ENCODE assay signal across 11 mouse cellular contexts in genomic region chr11:45959598-45959997, GRCm38 (mm10). TPM values are rescaled to one million over a fixed set of nuclear protein-coding genes. Genes with fewer than 3 reads are reported as not detected.
A peak's percentile ranks its signal among the peaks of the same experiment; 100 is the strongest.
DNase-seq lines count a peak whose midpoint lies in the region; ATAC-seq and TF ChIP-seq lines count a peak whose summit lies in the region.
"Had no signal": no experiment of that assay in that cellular context is flagged by ENCODE, and none has a peak within 500 bp of the region (broad histone marks: within the 10 kb centered on the region; RNA-seq: fewer than 3 reads in every experiment).

No protein-coding gene starts in this region.

- ATAC-seq in granulocyte monocyte progenitor cell, adult 5-6 weeks (replicated peaks; ENCODE audit: poor library complexity, severe bottlenecking): peak; percentile 35
- no peak for ATAC-seq in monocyte, adult 5-6 weeks (replicated peaks; ENCODE audit: insufficient number of reproducible peaks, low FRiP score, low TSS enrichment, poor library complexity, severe bottlenecking)
- ATAC-seq: inflammation-experienced regulatory T-cells, adult 6 months had no signal

- no peak overlapping the region for H3K27ac ChIP-seq in left cerebral cortex, adult 2 months
- H3K27ac ChIP-seq: stomach, embryonic 15.5 days had no signal

- no peak overlapping the region for H3K4me3 ChIP-seq in left cerebral cortex, adult 2 months
- H3K4me3 ChIP-seq: stomach, embryonic 15.5 days had no signal

- peak; percentile 31 for TF ChIP-seq CTCF in left cerebral cortex, adult 2 months (IDR thresholded peaks at IDR 0.05)

- intact Hi-C loops in left cerebral cortex, adult 2 months (cut with DNase I): no loop called here
- intact Hi-C loops in left cerebral cortex, postnatal 10 days (cut with DNase I): loop anchor here (5.0 kb wide), 1 partner anchor 98 kb away; the partner anchor contains the start of gene Adam19

- peak; percentile 43 for DNase-seq in adrenal gland, postnatal 14 days
- no peak for DNase-seq in adrenal gland, postnatal 4 days (ENCODE audit: low spot score in 2 of 2)
- DNase-seq in left cerebral cortex, adult 2 months (ENCODE audit: extremely low spot score in 1 of 2, low spot score in 2 of 2): no peak
- DNase-seq in left cerebral cortex, postnatal 10 days (ENCODE audit: extremely low spot score in 1 of 2, low spot score in 2 of 2): no peak
- DNase-seq in A20 (ENCODE audit: low read depth, low spot score): peak; percentile 72
- no peak for DNase-seq in frontal cortex, postnatal 36 days (ENCODE audit: low spot score in 2 of 2)
- DNase-seq: cerebellum, adult 9-10 months had no signal

RNA-seq across cellular contexts. Expression of gene Thg1l, which starts 4.3 kb away (rescaled TPM):
- 15.3 and 19.1 TPM in 2 replicates for total RNA-seq in adrenal gland, postnatal 14 days (2021)
- total RNA-seq in adrenal gland, postnatal 4 days (2021): 10 to 100 TPM; 21.2 to 21.3 TPM
- total RNA-seq in left cerebral cortex, adult 2 months (2021): 10 to 100 TPM; 10.4 to 12.2 TPM
- total RNA-seq in left cerebral cortex, postnatal 10 days (2021): 10 to 100 TPM; 10.4 to 12.1 TPM
- 10.7 and 16.1 TPM in 2 replicates for total RNA-seq in granulocyte monocyte progenitor cell, adult 5-6 weeks (2014; fragmentation: Nextera tagmentation)
- 20.1 and 27.9 TPM in 2 replicates for total RNA-seq in granulocyte monocyte progenitor cell, adult 5-6 weeks (2017)
- total RNA-seq in monocyte, adult 5-6 weeks (2017): 3.8 to 9.2 TPM (median 6.2 TPM) in 3 replicates

RNA-seq across cellular contexts. Expression of gene Lsm11, which starts 14.9 kb away (rescaled TPM):
- 12.5 and 14.2 TPM in 2 replicates for total RNA-seq in adrenal gland, postnatal 14 days (2021)
- total RNA-seq in adrenal gland, postnatal 4 days (2021): 10 to 100 TPM; 10.0 to 12.4 TPM
- 10 to 100 TPM; 25.4 to 26.6 TPM for total RNA-seq in left cerebral cortex, adult 2 months (2021)
- total RNA-seq in left cerebral cortex, postnatal 10 days (2021): 100 to 1,000 TPM; 117 to 128 TPM
- 4.3 and 5.0 TPM in 2 replicates for total RNA-seq in granulocyte monocyte progenitor cell, adult 5-6 weeks (2014; fragmentation: Nextera tagmentation)
- 2.7 and 7.3 TPM in 2 replicates for total RNA-seq in granulocyte monocyte progenitor cell, adult 5-6 weeks (2017)
- 2.2 to 3.4 TPM (median 2.6 TPM) in 3 replicates for total RNA-seq in monocyte, adult 5-6 weeks (2017)

RNA-seq across cellular contexts. Expression of gene Sox30, which starts 20.5 kb away (rescaled TPM):
- 0.26 and 0.45 TPM in 2 replicates for total RNA-seq in adrenal gland, postnatal 14 days (2021)
- total RNA-seq in adrenal gland, postnatal 4 days (2021): under 1 TPM; 0.34 to 0.67 TPM
- total RNA-seq in left cerebral cortex, adult 2 months (2021): under 1 TPM; 0.12 to 0.25 TPM
- total RNA-seq in left cerebral cortex, postnatal 10 days (2021): under 1 TPM; 0.11 to 0.12 TPM
- total RNA-seq in granulocyte monocyte progenitor cell, adult 5-6 weeks (2014; fragmentation: Nextera tagmentation): not detected in 2 replicates
- 0.65 TPM in 1 of 2 replicates, not detected in the other for total RNA-seq in granulocyte monocyte progenitor cell, adult 5-6 weeks (2017)
- not detected in 3 replicates for total RNA-seq in monocyte, adult 5-6 weeks (2017)

Comparison
In these comparisons a context has a peak if more than half of its experiments do, and no peak if none do; other contexts are left out.
1. DNase-seq: peak in adrenal gland, postnatal 14 days (single experiment) and A20 (single experiment); none in adrenal gland, postnatal 4 days (0 of 2), left cerebral cortex, adult 2 months (0 of 2), left cerebral cortex, postnatal 10 days (0 of 2) and frontal cortex, postnatal 36 days (0 of 2).